Mouse (Mus musculus) left cerebral cortex, adult 9 months (tissue): ENCODE measurements around the gene Fam72a.

Source experiments
- DNase-seq, 2 experiments: peaks; one replicate each; pipeline ENCODE4 v3.0.0; 2022; ENCODE audit warnings: low spot score in 2 of 2

The Fam72a gene

GRCm38 (mm10) chr1:131578943-131579680 is 51.4 kb downstream of the Fam72a start:
- no peak for DNase-seq

GRCm38 (mm10) chr1:131580389-131580788 is 52.7 kb downstream of the Fam72a start:
- DNase-seq: no peak

GRCm38 (mm10) chr1:131583598-131583997 is 55.9 kb downstream of the Fam72a start:
- no peak for DNase-seq

- peak in 1 of 2 experiments; percentile 47 for DNase-seq
These were observed 59.1 kb downstream of the Fam72a start for GRCm38 (mm10) chr1:131586836-131587235.
